Mouse (Mus musculus) megakaryocyte, embryonic 14.5 days (primary cell): ENCODE results near the gene Stk39.

ENCODE experiments used
- FLI1 ChIP-seq: IDR thresholded peaks from 2 replicates; pipeline ENCODE4 v1.6.1; 2012; ENCODE audit warnings: low read length, inconsistent platforms, mixed read lengths
- GATA1 ChIP-seq: IDR thresholded peaks from 3 replicates; pipeline ENCODE4 v1.6.1; 2012; ENCODE audit warnings: mixed read lengths, low read length, inconsistent platforms, borderline replicate concordance

- no peak for TF ChIP-seq GATA1
- TF ChIP-seq FLI1 = no peak
These were observed 170.1 kb downstream of the Stk39 start for GRCm38 (mm10) chr2:68301811-68302542.
